Mouse (Mus musculus) urinary bladder, postnatal 36 days (tissue): Measurements from ENCODE around the gene Gm8126.
"Not testable (repeated sequence)": the region's sequence is repeated elsewhere in the genome, so short reads cannot be mapped to it uniquely, and the experiment has no call there.

ENCODE experiments used
- DNase-seq, 2 experiments: peaks; one replicate each; pipeline ENCODE4 v3.0.0; 2022; ENCODE audit warnings: low spot score in 2 of 2, mixed read lengths in 1 of 2

Gene Gm8126

GRCm38 (mm10) chr14:43258349-43258748, at the start of gene Gm8126:
Gm8126 (plus strand) TSS chr14:43258649.
- not testable (repeated sequence) for DNase-seq

GRCm38 (mm10) chr14:43235204-43235603, 23.2 kb upstream of the Gm8126 start, which contains the start of gene Gm8122:
Gm8122 (minus strand) TSS chr14:43235304.
- not testable (repeated sequence) for DNase-seq

DNA sequence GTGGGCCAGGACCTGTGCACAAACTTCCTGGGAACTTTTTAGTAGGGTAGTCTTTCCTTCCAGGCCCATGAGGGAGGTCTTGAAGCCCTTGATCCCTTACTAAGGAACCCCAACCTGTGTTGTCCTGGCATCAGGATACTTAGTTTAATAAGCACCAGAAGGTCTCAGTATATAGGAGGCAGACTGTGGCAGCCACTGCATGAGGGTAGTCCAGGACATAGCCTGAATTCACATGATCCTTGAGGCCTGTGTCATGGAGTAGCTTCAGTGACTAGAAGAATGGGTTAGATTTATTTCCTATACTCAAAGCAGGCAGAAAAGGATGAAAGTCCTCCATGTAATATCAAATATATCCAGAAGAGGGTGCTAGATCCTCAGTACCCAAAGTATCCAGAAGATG, 20.7 kb upstream of the Gm8126 start:
- DNase-seq, result not testable (repeated sequence)

DNA sequence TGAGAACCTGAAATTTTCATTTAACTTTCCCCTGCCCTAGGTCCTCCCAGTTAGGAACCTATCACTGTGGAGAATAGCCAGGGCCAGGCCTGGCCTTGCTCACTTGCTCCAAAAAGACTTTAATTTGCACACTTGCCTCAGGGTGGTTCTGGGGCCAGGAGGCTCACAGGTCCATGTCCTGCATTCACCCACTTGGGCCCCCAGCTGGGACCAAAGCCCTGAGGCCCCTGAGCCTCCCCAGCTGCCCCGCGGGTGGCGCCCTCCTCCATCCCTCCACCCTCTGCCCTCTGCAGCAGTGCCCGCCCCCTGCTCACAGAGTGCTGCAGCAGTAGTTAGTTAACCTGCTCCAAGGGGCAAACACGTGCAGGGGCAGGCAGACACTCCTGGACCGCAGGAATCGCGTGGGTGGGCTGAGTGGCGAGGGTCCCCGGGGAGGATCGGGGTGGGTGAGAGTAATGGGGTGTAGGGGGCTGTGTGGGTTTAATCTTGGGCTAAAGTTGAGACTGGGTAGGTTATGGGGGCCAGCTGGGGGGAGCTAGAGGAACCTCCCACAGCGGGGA, 8.8 kb upstream of the Gm8126 start:
- not testable (repeated sequence) for DNase-seq

DNA sequence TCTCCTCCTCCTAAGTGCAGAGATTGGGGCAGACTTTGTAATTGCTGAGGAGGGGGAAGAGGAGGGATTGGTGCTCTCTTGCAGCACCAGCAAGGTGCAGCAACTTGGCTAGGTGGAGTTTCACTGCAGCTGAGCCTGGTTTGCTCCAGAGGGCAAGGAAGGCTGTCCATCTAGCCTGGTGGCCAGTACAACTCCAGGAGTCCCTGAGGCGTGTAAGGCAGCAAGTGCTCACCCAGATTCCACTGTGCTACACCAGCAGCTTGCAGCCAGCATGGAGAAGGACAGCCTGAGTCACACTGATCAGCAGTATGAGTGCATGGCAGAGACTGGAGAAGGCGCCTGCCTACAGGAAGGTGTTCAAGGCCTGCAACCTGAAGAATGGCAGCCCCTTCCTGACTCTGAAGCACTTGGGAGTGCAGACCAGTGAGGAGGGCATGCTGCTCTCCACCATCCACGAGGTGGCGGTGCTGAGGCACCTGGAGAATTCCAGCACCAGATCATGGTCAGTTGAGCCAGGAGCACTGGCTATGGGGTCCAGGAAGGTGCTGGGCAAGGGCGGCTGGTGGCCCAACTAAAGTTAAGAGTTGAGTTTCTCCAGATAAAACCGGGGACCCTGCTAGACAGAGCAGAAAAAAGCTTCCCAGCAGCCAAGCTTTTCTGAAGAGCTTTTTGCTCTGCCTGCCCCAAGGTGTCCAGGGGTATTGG, 7.7 kb upstream of the Gm8126 start:
- DNase-seq, result not testable (repeated sequence)

DNA sequence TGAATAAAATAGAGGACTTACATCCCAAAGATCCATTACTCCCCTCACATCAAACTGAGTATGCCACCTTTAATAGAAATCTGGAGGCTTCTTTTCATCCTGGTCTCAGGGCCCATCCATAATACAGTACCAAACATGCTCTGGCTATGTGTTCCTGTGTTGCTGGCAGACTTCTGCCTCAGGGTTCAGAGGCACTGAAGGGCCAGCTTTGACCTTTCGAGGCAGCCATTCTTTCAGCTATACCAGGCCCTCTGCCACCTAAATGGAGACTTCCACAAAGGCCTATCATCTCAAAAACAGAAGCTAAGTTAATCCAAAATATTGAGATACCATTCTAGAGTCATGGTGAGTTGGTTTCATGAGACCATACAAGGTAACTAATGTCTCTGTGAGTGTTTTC, 1.9 kb upstream of the Gm8126 start:
- DNase-seq, result not testable (repeated sequence)

DNA sequence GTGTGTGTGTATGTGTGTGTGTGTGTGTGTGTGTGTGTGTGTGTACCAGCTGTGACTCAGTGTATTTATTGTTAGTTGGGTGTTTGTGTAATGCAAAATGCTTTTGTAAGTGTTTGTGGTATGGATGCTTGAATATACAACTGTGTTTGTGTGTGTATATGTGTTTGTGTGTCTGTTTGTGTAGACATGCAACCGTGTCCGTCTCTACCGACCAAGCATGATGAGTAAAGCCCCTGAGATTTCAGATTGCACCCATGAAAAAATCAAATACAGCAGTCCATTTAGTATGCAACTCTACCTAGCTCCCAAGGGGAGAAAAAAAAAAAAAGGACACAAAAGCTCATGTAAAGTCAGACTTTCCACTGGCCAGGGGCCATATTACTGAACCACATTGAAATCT, 5.0 kb downstream of the Gm8126 start:
- DNase-seq, result not testable (repeated sequence)

DNA sequence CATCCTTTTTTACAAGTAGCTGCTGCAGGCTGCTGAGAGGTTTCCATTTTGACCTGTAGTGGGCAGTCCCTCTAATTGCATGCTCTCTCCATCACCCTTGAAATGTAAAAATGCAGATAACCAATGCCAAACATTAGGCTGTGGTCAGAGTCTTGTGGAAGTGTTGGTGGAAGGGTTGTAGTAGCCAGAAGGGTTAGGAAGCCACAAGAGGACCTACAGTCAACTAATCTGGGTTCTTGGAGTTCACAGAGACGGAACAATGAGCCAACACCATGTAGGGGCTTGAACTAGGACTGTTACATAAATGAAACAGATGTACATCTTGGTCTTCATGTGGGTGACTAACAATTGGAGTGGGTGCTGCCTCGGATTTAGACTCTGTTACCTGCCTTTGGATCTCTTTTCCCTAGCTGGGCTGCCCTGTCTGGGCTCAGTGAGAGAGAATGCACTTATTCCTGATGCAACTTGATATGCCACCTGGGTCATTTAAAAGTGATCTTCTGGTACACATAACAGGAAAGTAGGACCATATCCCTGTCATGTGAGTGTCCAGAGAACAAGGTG, 10.2 kb downstream of the Gm8126 start:
- DNase-seq, result not testable (repeated sequence)

DNA sequence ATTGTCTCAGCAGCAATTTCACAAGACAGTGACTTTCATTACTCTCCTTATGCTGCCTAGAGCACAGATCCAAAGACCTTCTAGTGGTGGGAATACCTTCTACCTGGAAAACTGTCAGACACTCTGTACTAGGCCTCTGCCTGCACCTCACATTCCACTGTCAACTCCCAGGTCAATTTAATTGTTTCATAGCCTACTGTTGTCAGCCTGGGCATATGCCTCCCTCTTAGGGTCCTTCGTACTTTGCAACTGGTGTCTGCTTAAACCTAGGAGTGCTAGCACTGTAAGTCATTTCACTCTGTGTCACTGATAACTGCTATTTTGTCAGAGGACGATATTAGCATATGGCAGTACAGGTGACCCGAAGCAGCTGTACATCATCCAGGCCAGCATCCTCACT, 10.8 kb downstream of the Gm8126 start:
- DNase-seq, result not testable (repeated sequence)

- DNase-seq, result not testable (repeated sequence)
Observed at GRCm38 (mm10) chr14:43273161-43273560, 14.7 kb downstream of the Gm8126 start.

DNA sequence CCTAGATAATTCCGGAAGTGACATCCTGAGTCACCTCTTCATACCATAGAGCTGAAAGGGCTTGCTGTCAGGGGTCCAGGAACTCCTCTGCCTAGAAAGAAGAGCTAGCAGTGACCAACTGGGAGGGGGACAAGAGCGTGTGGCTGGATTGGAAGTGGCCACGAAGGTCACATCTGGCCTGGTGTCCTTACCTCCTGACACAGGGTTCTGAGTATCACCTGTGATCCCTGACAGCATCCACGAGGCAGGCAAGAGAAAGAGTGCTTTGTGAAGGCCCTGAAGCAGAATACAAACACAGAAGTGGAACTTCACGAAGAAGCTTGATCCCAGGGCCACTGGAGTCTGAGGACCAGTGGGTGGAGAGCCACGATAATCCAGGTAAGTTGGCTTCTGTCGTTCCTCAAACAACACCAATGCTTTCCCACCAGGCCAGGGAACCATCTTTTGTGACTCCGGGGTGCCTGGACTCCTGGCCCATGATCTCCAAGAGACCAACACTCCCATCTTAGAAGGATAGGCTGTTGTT, 16.6 kb downstream of the Gm8126 start, which contains the start of gene Gm9732:
Gene Gm9732 (plus strand): TSS at position 51 of the 526 bp plus-strand sequence.
- DNase-seq, result peak in 1 of 2 experiments; percentile 25

DNA sequence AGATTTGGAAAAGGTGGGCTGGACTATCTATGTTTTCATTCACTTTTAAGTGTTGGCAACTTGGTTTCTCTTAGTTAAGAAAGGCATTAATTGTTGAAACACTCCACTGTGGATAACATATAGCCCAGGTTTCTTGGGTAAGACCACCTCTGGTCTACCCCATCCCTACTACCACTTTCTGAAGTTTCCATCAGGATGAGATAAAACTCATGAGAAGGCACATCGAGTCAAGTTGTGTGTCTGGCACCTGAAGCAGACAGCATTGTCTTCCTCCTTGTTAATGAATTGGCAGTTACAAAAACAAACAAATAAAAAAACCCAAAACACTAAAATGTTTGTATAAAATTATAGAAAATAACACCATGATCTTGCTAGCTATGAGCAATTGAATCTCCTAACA, 17.3 kb downstream of the Gm8126 start:
- not testable (repeated sequence) for DNase-seq

DNA sequence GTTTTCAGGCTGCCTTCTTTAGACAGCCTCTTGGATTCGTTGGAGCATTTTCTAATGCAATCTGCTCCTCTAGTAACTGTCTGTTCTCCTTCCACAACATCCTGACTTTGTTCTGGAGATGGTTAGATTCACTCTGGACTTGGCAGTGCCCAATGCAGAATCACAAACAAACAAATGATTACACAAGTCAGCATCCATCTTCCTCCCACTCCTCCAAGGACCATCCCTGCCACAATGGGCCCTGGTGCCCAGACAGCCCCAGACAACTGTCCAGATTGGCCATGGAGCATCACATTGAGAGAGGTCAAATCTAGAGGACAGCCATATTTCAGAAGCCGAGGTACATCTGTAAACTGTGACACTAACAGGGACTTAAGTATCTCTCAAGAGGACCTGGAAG, 19.0 kb downstream of the Gm8126 start:
- DNase-seq, result not testable (repeated sequence)

- DNase-seq, result not testable (repeated sequence)
Observed at GRCm38 (mm10) chr14:43278146-43278545, 19.7 kb downstream of the Gm8126 start.

GRCm38 (mm10) chr14:43278681-43279080, 20.2 kb downstream of the Gm8126 start:
- not testable (repeated sequence) for DNase-seq

- DNase-seq, result not testable (repeated sequence)
Observed at GRCm38 (mm10) chr14:43293503-43293902, 35.1 kb downstream of the Gm8126 start, which contains the start of gene Gm8127. Gm8127 (minus strand) TSS chr14:43293832.
